Mouse (Mus musculus) kidney, adult 2 months (tissue): ENCODE results near the gene Ggcx. TPM values are rescaled to one million over a fixed set of nuclear protein-coding genes. Genes with fewer than 3 reads are reported as not detected.

Experiments used
- DNase-seq: peaks from one replicate; pipeline ENCODE4 v3.0.0; 2021
- H3K27ac ChIP-seq: fragments of 200-500 bp; 2 replicates; pipeline ENCODE4 v1.5.1; 2012; ENCODE audit warnings: low read depth, low read length, control low read depth, inconsistent platforms; ENCODE audit not compliant: insufficient read depth
- H3K27me3 ChIP-seq: fragments of 200-500 bp; replicated peaks from 2 replicates; pipeline ENCODE4 v1.6.1; 2012; ENCODE audit warnings: mild to moderate bottlenecking, moderate library complexity, low read length, inconsistent platforms; ENCODE audit not compliant: control insufficient read depth, insufficient read depth
- H3K36me3 ChIP-seq: fragments of 200-500 bp; 2 replicates; pipeline ENCODE4 v1.6.1; 2012; ENCODE audit warnings: mild to moderate bottlenecking, moderate library complexity, low read length, inconsistent platforms; ENCODE audit not compliant: control insufficient read depth, insufficient read depth
- H3K4me1 ChIP-seq: fragments of 200-500 bp; 2 replicates; pipeline ENCODE4 v1.6.1; 2011; ENCODE audit warnings: low read length; ENCODE audit not compliant: control insufficient read depth, insufficient read depth
- H3K4me3 ChIP-seq: fragments of 200-500 bp; 2 replicates; pipeline ENCODE4 v1.5.1; 2011; ENCODE audit warnings: mild to moderate bottlenecking, low read depth, low read length, control low read depth; ENCODE audit not compliant: insufficient read depth
- CTCF ChIP-seq: fragments of 200-500 bp; conservative IDR thresholded peaks from 2 replicates; pipeline ENCODE4 v1.5.1; 2011; ENCODE audit warnings: low read depth, mild to moderate bottlenecking, control low read depth, low read length, moderate library complexity, mixed read lengths; ENCODE audit not compliant: insufficient read depth, insufficient read length
- POLR2A ChIP-seq: fragments of 200-500 bp; IDR thresholded peaks from one replicate; pipeline ENCODE4 v1.6.1; 2011; ENCODE audit warnings: low read depth, low read length, control low read depth
- WGBS: fragments of 180-500 bp; shearing (Covaris S2); methylation state at CpG from one replicate; pipeline ENCODE4 v1.1.7; 2018; 5-methylcytosine and 5-hydroxymethylcytosine counted together
- polyA plus RNA-seq: library from polyadenylated mRNA; depleted of rRNA; stranded (reverse); fragments of >200 nt; gene quantifications from 2 replicates; pipeline ENCODE4 v1.2.3, GENCODE M21; 2012

Gene Ggcx
- polyA plus RNA-seq, 1 experiment = 17.9 TPM

GRCm38 (mm10) chr6:72371147-72371546 is 43.0 kb upstream of the Ggcx start:
- TF ChIP-seq CTCF = no peak
- no peak for TF ChIP-seq POLR2A
- H3K4me1 ChIP-seq = peaks cover 12% of the 10 kb centered on the region
- H3K27ac ChIP-seq = peak overlapping the region; percentile 64
- WGBS = 70% methylated on average over 5 of the region's 5 CpGs
- no peaks in the 10 kb centered on the region for H3K27me3 ChIP-seq
- no peaks in the 10 kb centered on the region for H3K36me3 ChIP-seq
- H3K4me3 ChIP-seq = no peak overlapping the region
- peak; percentile 76 for DNase-seq

- no peaks in the 10 kb centered on the region for H3K36me3 ChIP-seq
- H3K27ac ChIP-seq = peak overlapping the region; percentile 64
- no peak overlapping the region for H3K4me3 ChIP-seq
- no peak for DNase-seq
- no peaks in the 10 kb centered on the region for H3K27me3 ChIP-seq
- WGBS = 43% methylated on average over 1 of the region's 1 CpGs
- H3K4me1 ChIP-seq = peaks cover 9% of the 10 kb centered on the region
- no peak for TF ChIP-seq POLR2A
- no peak for TF ChIP-seq CTCF
Observed at GRCm38 (mm10) chr6:72371571-72371970, 42.5 kb upstream of the Ggcx start.

- no peaks in the 10 kb centered on the region for H3K36me3 ChIP-seq
- TF ChIP-seq CTCF (no peak), POLR2A (no peak)
- WGBS = 34% methylated on average over 4 of the region's 4 CpGs
- DNase-seq = peak; percentile 73
- H3K27me3 ChIP-seq = no peaks in the 10 kb centered on the region
- peaks cover 9% of the 10 kb centered on the region for H3K4me1 ChIP-seq
- no peak overlapping the region; the same call in 1 of the 2 replicates for H3K27ac ChIP-seq
- H3K4me3 ChIP-seq = no peak overlapping the region
Observed at GRCm38 (mm10) chr6:72373184-72373583, 40.9 kb upstream of the Ggcx start.

- no peak for DNase-seq
- peaks cover 9% of the 10 kb centered on the region for H3K4me1 ChIP-seq
- no peak overlapping the region for H3K4me3 ChIP-seq
- no peaks in the 10 kb centered on the region for H3K36me3 ChIP-seq
- TF ChIP-seq POLR2A (no peak), CTCF (no peak)
- no peak overlapping the region for H3K27ac ChIP-seq
- no peaks in the 10 kb centered on the region for H3K27me3 ChIP-seq
- 65% methylated on average over 7 of the region's 7 CpGs for WGBS
Observed at GRCm38 (mm10) chr6:72374206-72374605, 39.9 kb upstream of the Ggcx start.

DNA sequence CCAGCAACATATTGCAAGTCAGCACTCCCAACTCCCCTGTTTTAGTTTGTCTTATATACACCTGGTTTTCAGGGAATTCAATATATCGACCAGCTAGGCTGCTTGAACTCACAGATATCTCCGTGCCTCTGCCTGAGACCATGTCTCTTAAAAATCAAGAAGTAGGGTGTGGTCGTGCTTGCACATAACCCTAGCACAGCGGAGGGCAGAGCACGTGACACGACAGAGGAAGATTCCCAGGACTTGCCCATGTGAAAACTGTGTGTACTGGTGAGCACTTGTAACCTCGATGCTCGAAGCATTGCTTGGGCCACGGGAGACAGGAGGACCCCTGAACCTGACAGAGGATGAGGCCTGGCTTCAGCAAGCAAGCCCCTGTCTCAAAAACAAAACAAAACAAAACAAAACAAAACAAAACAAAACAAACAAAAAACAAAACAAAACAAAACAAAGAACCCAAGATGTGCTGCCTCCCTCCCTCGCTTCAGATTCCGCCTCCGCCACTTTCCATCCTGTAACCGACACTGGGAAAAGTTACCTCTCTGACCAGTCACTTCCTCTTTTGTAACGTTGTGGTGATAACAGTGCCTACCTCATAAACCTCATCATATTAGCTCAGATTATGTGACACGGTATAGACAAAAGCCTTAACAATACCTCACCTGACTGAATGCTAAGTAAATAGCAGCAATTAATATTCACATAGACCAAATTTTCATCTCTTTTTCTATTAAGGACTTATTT is 39.1 kb upstream of the Ggcx start:
- Histone ChIP-seq H3K4me3 (no peak overlapping the region), H3K27ac (no peak overlapping the region), H3K36me3 (no peaks in the 10 kb centered on the region), H3K4me1 (peaks cover 9% of the 10 kb centered on the region), H3K27me3 (no peaks in the 10 kb centered on the region)
- TF ChIP-seq CTCF (no peak), POLR2A (no peak)
- DNase-seq = no peak
- 70% methylated on average over 15 of the region's 15 CpGs for WGBS

- Histone ChIP-seq H3K27ac (peak overlapping the region; percentile 82; the same call in 1 of the 2 replicates), H3K4me3 (0 out of 2 replicates have a peak overlapping the region, but pooled peaks have one; percentile 2), H3K4me1 (peaks cover 6% of the 10 kb centered on the region; the same call in 1 of the 2 replicates), H3K27me3 (no peaks in the 10 kb centered on the region), H3K36me3 (no peaks in the 10 kb centered on the region)
- TF ChIP-seq POLR2A (no peak), CTCF (no peak)
- DNase-seq = no peak
- WGBS = 81% methylated on average over 8 of the region's 8 CpGs
Observed at GRCm38 (mm10) chr6:72378510-72379234, 35.4 kb upstream of the Ggcx start.

DNA sequence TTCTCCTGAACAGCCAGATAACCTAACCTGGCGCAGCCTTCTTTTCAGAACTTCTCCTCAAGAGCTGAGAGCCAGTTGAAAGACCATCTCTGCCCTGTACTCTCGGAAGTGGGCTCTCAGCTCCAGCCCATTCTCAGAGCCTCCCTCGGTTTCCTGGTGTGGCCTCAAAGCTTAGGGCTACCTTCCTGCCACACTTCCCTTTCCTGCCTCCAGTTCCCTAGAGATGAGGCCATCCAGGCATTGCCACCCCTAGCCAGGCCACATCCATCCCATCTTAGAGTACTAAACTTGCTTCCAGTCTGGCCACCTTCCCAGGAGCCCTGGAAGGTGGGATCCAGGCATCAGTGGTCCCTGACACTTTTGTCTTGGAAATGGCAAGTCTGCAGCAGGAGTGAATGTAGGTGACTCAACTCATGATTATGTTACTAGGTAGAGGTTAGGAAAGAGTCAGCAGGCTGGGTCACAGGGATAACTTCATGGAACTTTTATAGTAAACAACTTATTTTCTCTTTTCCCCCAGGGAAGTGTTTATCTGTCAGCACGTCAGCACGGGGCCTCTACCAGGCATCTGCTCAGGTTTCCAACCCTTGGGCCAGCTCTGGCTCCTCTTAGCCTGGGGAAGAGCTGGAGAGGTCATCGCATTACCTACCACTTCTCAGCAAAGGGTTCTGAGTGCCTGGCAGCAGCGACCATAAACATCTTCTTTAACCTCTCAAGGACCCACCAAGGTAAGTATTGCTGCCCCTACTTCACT is 34.6 kb upstream of the Ggcx start:
- 36% methylated on average over 7 of the region's 7 CpGs for WGBS
- peaks cover 6% of the 10 kb centered on the region; the same call in 1 of the 2 replicates for H3K4me1 ChIP-seq
- H3K27me3 ChIP-seq = no peaks in the 10 kb centered on the region
- peak; percentile 69 for DNase-seq
- H3K27ac ChIP-seq = peak overlapping the region; percentile 82
- no peaks in the 10 kb centered on the region for H3K36me3 ChIP-seq
- peak overlapping the region; percentile 73 for H3K4me3 ChIP-seq
- no peak for TF ChIP-seq POLR2A
- no peak for TF ChIP-seq CTCF
